Mouse (Mus musculus): ENCODE measurements at regions not wholly inside any gene's neighbourhood (a gene's known extent, or its start where the extent isn't known, plus 50 kb on each side); places are given as distances from the start of the nearest gene placed in this dataset.

DNA sequence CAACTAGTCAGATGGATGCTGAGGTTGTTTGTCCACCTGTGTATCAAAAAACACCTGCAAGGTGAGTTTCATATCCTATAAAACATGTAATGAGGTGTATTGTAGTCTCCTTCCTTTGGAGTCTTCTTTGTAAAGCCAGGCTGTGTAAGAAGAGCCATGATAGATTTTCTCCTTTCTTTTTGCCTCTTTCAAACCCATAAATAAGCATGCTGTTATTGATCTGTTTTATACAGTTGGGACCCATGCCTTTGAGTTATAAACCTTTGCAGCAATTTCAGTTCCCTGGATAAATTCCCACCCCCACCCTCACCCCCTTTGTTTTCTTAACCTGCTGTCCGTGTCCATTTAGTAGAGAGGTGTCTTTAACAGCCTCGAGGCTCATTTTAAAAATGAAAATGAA is 131.0 kb upstream of the Rgs17 start:
- no peak for DNase-seq

- DNase-seq: no peak
Measured at GRCm38 (mm10) chr10:6043358-6043757, 121.2 kb upstream of the Rgs17 start.

GRCm38 (mm10) chr10:6039771-6040170 is 117.6 kb upstream of the Rgs17 start:
- no peak for DNase-seq

- peak; percentile 3 to 14 for DNase-seq
Measured at GRCm38 (mm10) chr10:6035792-6036487, 113.7 kb upstream of the Rgs17 start.

DNA sequence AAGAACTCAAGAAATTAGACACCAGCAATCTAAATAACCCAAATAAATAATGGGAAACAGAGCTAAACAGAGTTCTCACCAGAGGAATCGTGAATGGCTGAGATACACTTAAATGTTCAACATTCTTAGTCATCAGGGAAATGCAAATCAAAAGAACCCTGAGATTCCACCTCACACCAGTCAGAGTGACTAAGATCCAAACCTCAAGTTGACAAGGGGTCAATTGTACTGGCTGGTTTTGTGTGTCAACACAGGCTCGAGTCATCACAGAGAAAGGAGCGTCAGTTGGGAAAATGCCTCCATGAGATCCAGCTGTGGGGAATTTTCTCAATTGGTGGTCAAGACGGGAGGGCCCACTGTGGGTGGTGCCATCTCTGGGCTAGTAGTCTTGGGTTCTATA is 110.3 kb upstream of the Rgs17 start:
- DNase-seq: no peak

GRCm38 (mm10) chr10:6027551-6027950 is 105.4 kb upstream of the Rgs17 start:
- DNase-seq: no peak

DNA sequence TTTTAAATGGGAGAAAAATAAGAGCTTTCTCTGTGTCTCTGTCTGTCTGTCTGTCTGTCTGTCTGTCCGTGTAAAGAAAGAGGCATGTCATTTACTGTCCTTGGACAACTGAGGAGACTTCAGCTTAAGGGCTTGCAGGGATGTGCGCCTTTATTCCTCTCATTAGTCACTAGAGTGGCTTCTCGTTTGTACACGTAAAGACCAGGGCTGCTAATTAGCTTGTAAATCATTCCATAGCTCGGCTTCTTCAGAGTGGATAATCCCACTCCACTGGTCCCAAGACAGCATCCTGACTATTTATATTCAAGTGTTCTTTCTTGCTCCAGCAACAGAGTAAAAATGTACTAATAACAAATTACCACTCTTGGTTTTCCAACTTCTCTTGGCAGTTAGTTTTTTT is 104.1 kb upstream of the Rgs17 start:
- DNase-seq: no peak

- DNase-seq: no peak
Measured at GRCm38 (mm10) chr10:6022609-6023283, 100.5 kb upstream of the Rgs17 start.

- DNase-seq: no peak
Measured at GRCm38 (mm10) chr10:6020944-6021684, 98.9 kb upstream of the Rgs17 start.

- DNase-seq: no peak
Measured at GRCm38 (mm10) chr10:6013743-6014142, 91.5 kb upstream of the Rgs17 start.

DNA sequence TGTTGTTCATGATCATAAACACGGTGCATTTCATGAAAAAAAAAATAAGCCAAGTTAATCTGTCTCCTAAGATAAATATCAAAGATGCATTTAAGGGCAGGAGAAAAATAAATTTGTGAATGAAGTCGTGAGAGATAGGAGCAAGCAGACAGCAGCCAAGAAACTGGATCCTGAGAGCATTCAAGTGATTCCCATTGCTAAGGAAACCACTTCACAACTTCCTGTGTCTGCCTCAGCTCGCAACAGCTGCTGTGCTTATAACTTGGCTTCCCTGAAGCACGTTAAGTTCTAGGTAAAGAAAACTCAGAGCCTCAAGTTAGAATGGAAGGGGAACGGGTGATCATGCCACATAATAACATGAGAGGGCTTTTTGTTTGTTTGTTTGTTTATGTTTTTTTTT is 89.3 kb upstream of the Rgs17 start:
- no peak for DNase-seq

GRCm38 (mm10) chr10:6011029-6011428 is 88.8 kb upstream of the Rgs17 start:
- no peak for DNase-seq

- DNase-seq: no peak
Measured at GRCm38 (mm10) chr10:6007238-6007972, 85.2 kb upstream of the Rgs17 start.

DNA sequence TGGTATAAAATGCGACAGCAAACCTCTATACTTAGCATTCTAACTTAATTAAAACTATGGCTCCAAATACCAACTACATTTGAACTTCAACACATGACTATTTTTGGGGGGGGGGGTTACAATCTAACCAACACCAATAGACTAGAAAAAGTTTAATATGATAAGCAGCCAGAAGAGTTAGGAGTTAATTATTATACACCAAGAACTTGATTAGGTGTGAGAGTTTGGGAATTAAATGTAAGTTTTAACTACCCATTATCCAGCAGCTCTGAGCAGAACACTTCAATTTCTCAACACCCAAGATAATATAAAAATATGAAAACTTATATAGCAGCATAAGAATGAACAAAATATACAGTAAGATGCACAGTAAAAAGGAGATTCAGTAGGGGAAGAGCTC is 59.2 kb upstream of the Rgs17 start:
- DNase-seq: no peak

- no peak for DNase-seq
Measured at GRCm38 (mm10) chr10:5978534-5978933, 56.3 kb upstream of the Rgs17 start.
